Mouse (Mus musculus) G1E-ER4 (cell line): ENCODE data around the gene Gcdh. TPM values are rescaled to one million over a fixed set of nuclear protein-coding genes. Genes with fewer than 3 reads are reported as not detected.

Source experiments
- GATA1 ChIP-seq: IDR thresholded peaks from one replicate; pipeline ENCODE4 v1.8.0; 2012; ENCODE audit warnings: low read length, inconsistent platforms
- polyA plus RNA-seq: library from polyadenylated mRNA; stranded (reverse); fragments of >175 nt; gene quantifications from 2 replicates; pipeline ENCODE4 v1.2.3, GENCODE M21; 2012

Gene Gcdh
- 89.9 and 98.4 TPM in 2 replicates for polyA plus RNA-seq

GRCm38 (mm10) chr8:84893709-84894134 is at the start of gene Gcdh:
Gcdh (minus strand) TSS chr8:84893921.
- no peak for TF ChIP-seq GATA1

DNA sequence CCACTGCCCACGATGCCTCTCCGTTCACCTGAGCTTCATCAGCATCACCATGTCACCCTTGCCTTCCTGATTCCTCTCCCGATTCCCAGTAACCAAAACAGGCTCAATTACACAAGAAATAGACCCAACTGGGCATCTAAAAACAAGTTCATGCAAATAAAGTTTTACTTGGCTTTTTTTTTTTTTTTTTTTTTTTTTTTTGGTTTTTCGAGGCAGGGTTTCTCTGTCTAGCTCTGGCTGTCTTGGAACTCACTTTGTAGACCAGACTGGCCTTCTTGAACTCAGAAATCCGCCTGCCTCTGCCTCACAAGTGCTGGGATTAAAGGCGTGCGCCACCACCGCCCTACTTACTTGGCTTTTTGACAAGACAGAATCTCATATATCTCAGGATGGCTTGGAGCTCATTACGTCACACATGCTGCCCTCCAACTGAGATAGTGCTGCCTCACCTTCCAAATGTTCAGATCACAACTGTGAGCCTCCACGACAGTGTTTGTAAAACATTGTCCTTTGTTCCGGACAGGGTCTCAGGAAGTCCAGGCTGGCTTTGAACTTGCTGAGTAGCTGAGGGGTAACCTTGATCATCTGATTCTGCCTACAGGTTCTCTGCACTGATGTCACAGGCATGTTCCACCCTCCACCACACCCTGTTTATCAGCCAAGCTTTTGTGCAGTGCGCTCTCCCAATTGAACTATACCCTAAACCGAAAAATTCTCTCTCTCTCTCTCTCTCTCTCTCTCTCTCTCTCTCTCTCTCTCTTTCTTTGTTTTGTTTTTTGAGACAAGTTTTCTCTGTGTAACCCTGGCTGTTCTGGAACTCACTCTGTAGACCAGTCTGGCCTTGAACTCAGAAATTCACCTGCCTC is 44.1 kb upstream of the Gcdh start:
- TF ChIP-seq GATA1, result no peak

GRCm38 (mm10) chr8:84936962-84937546 is 43.3 kb upstream of the Gcdh start, which contains the start of gene Mast1:
Mast1 (minus strand) TSS chr8:84937359.
- TF ChIP-seq GATA1, result no peak

DNA sequence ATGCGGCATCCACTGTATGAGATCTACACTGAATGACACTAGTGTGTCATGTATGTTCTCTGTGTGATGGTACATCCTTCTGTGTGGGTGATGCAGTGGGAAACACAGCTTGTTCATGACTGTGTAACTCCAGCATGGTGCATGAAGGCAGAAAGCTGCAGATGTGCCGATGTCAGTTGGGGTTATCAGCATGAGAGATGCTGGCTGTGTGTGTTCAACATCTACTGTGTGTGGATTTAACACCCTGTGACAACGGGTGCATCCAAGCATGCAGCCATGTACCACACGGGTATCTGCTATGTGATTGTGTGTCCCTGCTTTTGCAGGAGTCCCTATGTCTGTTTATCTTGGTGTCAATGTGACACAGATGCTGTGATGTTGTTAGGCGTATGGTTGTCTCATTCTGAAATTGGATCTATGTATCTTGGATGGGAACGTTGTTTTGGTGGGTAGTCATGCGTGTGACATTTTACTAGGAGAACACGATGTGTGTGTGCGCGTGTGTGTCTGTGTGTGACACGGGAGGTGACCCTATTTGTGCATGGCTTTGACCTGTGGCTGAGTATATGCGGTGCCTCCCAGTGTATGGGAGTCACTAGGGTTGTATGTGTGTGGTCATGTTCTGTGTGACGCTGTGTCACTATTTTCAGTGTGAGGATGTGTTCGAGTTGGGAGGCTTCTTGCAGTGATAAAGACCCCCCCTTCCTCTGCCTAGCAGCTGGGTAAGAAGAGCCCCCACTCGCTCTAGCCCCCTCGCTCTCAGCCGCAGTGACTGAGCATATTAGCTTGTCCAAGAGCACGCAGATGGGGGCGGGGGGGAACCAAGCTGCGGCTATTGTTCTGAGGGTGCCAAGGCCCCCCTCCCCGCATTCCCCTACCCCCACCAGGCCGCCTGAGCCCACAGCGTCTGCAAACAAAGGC is 42.6 kb upstream of the Gcdh start:
- TF ChIP-seq GATA1, result no peak

GRCm38 (mm10) chr8:84935489-84935888 is 41.8 kb upstream of the Gcdh start:
- no peak for TF ChIP-seq GATA1

DNA sequence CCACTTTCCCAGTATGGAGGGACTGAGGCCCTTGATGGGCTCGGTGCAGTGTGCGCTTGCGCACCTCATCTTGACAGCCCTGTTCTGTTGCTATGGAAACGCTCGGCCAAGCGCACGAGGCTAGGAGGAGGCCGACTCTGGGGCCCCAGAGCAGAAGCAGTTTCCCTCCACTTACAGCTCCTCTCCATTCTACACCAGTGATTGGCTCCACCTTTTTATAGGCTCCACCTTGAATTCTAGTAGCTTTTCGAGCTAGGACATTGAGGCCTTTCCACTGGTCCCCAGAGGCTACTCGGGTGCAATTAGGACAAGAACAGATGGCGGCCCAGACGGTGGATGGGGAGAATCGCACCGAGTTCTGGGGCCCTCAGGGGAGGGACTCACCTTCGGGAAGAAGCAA is 41.1 kb upstream of the Gcdh start:
- no peak for TF ChIP-seq GATA1

DNA sequence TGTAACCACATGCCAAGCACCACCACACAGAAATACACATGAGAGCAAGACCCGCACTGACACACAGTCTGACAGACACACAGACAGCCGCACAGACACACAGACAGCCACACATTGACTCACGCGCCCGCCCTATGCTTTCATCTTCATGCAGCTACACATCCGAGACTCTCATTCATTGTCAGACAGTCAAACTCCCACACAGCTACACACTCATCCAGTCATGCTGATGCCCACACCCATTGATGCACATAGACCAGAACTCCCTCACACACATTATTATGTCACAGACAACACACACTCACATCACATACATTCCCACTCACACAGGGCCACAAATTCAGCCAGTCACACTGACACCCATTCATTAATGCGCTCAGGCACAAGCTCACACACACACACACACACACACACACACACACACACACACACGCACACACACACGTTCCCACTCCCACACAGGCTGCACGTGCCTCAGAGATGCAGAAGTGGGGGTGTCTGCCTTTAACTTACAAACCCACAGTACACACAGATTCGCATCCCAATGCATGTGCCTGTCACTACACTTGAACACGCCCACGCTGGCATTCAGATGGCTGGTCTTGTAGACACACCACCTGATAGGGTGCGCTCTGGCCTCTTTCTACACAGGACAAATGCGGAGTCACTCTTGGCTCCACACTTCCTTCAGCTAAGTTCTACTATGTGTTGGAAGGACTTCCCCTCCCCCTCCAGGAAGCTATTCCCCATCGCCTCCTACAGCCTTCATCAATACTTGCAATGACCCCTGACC is 40.2 kb upstream of the Gcdh start:
- TF ChIP-seq GATA1, result no peak

GRCm38 (mm10) chr8:84930582-84930981 is 36.9 kb upstream of the Gcdh start:
- TF ChIP-seq GATA1, result no peak

GRCm38 (mm10) chr8:84928456-84929306 is 35.0 kb upstream of the Gcdh start:
- TF ChIP-seq GATA1, result no peak

GRCm38 (mm10) chr8:84927513-84927912 is 33.8 kb upstream of the Gcdh start:
- TF ChIP-seq GATA1, result no peak

DNA sequence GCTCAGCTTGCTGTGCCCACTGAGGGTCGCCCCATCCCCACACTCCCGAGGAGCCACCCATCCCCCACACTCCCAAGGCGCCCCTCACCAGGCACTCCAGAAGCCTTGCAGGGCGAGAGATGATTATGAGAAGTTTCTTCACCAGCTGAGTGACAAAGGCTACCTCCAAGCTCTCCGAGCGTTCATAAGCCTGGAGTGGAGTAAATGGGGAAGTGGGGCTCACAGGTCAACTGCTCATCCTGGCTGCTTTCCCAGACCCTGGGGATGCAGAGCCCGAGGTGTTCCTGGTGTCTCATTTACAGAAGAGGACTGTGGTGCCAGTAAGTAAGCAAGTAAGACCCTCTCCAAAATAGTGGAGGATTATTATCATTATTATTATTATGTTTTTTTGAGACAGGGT is 31.8 kb upstream of the Gcdh start:
- no peak for TF ChIP-seq GATA1

DNA sequence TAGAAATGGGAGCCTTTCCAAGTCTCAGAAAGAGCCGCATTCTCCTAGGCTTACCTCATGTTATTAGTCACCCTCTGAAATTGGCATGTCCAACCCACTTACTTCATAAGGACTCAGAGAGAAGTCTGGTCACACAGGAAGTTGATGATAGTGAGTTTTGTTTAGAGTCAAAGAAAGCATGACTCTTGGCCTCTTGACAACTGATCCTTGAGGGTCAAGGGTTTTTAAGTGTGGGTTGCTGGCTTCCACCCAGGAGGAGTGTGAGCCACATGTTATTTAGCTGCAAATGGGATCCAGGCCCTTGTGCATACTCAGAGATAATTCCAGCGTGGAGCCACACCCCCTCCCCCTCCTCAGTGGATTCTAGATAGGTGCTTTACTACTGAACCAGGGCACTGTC is 27.9 kb upstream of the Gcdh start:
- TF ChIP-seq GATA1, result no peak

DNA sequence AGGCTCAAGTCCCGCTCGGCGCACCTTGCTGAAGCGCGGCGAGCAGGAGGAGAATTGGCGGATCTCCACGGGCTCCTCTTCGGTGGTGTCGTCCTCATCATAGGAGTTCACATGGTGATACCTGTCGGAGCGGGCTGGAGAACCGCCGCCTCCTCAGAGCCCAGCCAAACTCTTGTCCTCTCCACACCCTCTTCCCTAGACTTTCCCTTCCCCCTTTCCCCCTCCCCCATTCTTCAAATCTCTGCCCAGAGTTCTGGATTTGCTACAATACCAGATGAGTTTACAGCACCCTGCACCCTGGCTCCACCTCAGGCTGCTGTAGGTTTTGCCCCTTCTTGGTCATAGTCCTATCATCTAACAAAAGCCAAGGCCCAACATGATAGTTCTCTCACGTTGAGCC is 24.9 kb upstream of the Gcdh start:
- no peak for TF ChIP-seq GATA1

DNA sequence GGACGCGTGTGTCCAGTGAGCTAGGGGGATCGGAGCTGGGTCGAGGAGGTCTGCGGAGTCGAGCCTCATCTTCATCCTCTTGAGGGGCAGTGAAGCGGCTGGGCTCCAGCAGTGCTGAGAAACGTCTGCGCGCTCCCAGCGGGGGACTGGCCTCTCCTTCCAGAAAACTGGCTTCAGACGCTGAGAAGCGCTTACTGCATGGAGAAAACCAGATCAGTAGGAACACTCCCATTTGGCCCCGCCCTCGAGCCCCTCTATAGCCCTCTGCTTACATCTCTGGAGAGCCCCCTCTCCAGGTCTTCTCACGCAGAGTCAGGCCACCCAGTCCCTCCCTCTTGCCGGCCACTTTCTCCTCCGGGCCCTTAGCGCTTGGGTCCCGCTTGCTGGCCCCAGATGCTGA is 24.1 kb upstream of the Gcdh start:
- TF ChIP-seq GATA1, result no peak
